Mouse (Mus musculus) lung, postnatal 0 days (tissue): ENCODE results near the gene Nrp2. TPM values are rescaled to one million over a fixed set of nuclear protein-coding genes. Genes with fewer than 3 reads are reported as not detected.
A peak's percentile ranks its signal among the peaks of the same experiment; 100 is the strongest.

Source experiments
- ATAC-seq: fragments of 200-750 bp; cut with Nextera tagmentation; 2 replicates; pipeline ENCODE4 v1.8.0; 2017; ENCODE audit warnings: moderate library complexity
- DNase-seq: peaks from one replicate; pipeline ENCODE4 v3.0.0-alpha.2; 2016; ENCODE audit warnings: low spot score
- H3K27ac ChIP-seq: fragments of 300-500 bp; sonication (generic); 2 replicates; pipeline ENCODE4 v1.5.1; 2014; ENCODE audit warnings: antibody characterized with exemption, mild to moderate bottlenecking, low read length, mixed read lengths
- H3K27me3 ChIP-seq: fragments of 300-500 bp; sonication (generic); replicated peaks from 2 replicates; pipeline ENCODE4 v1.6.1; 2014; ENCODE audit warnings: low read length, mixed read lengths; ENCODE audit not compliant: insufficient read depth
- H3K36me3 ChIP-seq: fragments of 300-500 bp; sonication (generic); 2 replicates; pipeline ENCODE4 v1.6.1; 2014; ENCODE audit warnings: low read length, mixed read lengths; ENCODE audit not compliant: insufficient read depth
- H3K4me1 ChIP-seq: fragments of 300-500 bp; sonication (generic); 2 replicates; pipeline ENCODE4 v1.6.1; 2014; ENCODE audit warnings: antibody characterized with exemption, low read depth, low read length, mixed read lengths; ENCODE audit not compliant: insufficient read depth
- H3K4me2 ChIP-seq: fragments of 300-500 bp; sonication (generic); replicated peaks from 2 replicates; pipeline ENCODE4 v1.6.1; 2014; ENCODE audit warnings: low read depth, mild to moderate bottlenecking, low read length, moderate library complexity, mixed read lengths
- H3K4me3 ChIP-seq: fragments of 300-500 bp; sonication (generic); 2 replicates; pipeline ENCODE4 v1.5.1; 2014; ENCODE audit warnings: low read depth, low read length
- H3K9ac ChIP-seq: fragments of 300-500 bp; sonication (generic); replicated peaks from 2 replicates; pipeline ENCODE4 v1.6.1; 2014; ENCODE audit warnings: low read depth, mild to moderate bottlenecking
- H3K9me3 ChIP-seq: fragments of 300-500 bp; sonication (generic); 2 replicates; pipeline ENCODE4 v1.6.1; 2016; ENCODE audit warnings: low read length, mixed read lengths
- CTCF ChIP-seq: IDR thresholded peaks from 2 replicates; pipeline ENCODE4 v1.5.1; 2016; ENCODE audit warnings: antibody characterized with exemption, mild to moderate bottlenecking
- EP300 ChIP-seq: IDR thresholded peaks from 2 replicates; pipeline ENCODE4 v1.6.1; 2016; ENCODE audit warnings: antibody characterized with exemption, mild to moderate bottlenecking, control low read depth
- WGBS: fragments of 180-500 bp; shearing (Covaris S2); extraction: QIAGEN DNeasy Blood & Tissue Kit; methylation state at CpG from one replicate; pipeline ENCODE4 v1.1.7; 2014; 5-methylcytosine and 5-hydroxymethylcytosine counted together
- polyA plus RNA-seq: library from polyadenylated mRNA; unstranded; fragments of >200 nt; fragmentation: Nextera tagmentation; extraction: Ambion mirVana; gene quantifications from 2 replicates; pipeline ENCODE4 v1.2.1, GENCODE M21; 2015

The Nrp2 gene
- polyA plus RNA-seq, 1 experiment from 2014 or later = 14.0 TPM

DNA sequence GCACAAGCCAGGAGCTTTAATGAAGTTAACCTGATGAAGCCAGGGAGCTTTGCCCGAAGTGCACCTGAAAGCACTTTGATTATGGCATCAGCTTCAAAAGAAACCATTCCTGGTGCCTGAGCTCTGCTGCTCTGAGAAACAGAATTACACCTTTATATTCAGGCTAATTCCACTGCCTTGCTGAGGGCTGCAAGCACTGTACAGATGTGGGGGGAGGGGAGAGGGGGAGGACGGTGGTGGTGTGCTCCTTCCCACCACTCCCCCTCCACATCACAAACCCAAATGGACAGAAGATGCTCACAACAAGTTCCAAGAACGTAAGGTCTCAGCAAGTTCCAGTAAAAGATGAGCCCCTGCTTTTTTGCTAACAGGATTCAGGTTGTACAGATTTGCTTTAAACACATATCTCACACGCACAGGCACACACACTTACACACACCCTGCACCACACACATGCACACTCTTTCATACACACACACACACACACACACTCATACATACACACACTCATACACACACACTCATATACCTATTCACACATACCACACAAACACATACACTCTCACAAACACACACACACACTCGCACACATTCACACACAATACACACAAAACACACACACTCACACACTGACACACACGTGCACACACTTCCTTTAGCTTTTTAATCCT, 6.6 kb upstream of the Nrp2 start:
- H3K27me3 ChIP-seq = no peaks in the 10 kb centered on the region
- no peak overlapping the region for H3K4me3 ChIP-seq
- ATAC-seq (peak; percentile 6; the same call in 1 of the 2 replicates), DNase-seq (no peak)
- no peak overlapping the region for H3K27ac ChIP-seq
- no peaks in the 10 kb centered on the region for H3K9me3 ChIP-seq
- WGBS = 47% methylated on average over 6 of the region's 6 CpGs
- H3K36me3 ChIP-seq = no peaks in the 10 kb centered on the region
- no peak overlapping the region for H3K4me2 ChIP-seq
- no peaks in the 10 kb centered on the region; the same call in 1 of the 2 replicates for H3K4me1 ChIP-seq
- TF ChIP-seq CTCF (no peak), EP300 (no peak)
- H3K9ac ChIP-seq = no peak overlapping the region

DNA sequence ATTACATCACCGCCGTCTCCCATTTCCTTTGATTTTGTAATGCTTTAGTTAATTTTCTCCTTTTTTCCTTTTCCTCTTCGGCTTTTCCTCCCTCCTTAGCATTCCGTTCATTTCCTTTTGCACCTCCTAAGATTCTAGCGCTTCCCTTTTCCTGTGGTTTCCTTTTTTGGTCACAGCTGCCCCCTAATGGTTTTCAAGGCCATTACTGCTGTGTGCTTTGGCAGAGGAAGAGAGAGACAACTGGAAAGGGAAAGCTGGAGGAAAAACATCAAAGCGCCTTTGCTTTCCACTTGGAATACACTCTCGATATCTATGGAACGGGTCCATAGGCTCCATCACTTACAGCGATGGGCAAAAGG, 6.1 kb upstream of the Nrp2 start:
- no peaks in the 10 kb centered on the region for H3K36me3 ChIP-seq
- no peak overlapping the region for H3K4me2 ChIP-seq
- H3K9me3 ChIP-seq = no peaks in the 10 kb centered on the region
- no peak overlapping the region for H3K4me3 ChIP-seq
- ATAC-seq (peak; percentile 49), DNase-seq (peak; percentile 90)
- no peaks in the 10 kb centered on the region; the same call in 1 of the 2 replicates for H3K4me1 ChIP-seq
- no peak overlapping the region for H3K27ac ChIP-seq
- no peak overlapping the region for H3K9ac ChIP-seq
- WGBS = 6% methylated on average over 9 of the region's 9 CpGs
- no peaks in the 10 kb centered on the region for H3K27me3 ChIP-seq
- peak; percentile 93 for TF ChIP-seq CTCF
- no peak for TF ChIP-seq EP300

DNA sequence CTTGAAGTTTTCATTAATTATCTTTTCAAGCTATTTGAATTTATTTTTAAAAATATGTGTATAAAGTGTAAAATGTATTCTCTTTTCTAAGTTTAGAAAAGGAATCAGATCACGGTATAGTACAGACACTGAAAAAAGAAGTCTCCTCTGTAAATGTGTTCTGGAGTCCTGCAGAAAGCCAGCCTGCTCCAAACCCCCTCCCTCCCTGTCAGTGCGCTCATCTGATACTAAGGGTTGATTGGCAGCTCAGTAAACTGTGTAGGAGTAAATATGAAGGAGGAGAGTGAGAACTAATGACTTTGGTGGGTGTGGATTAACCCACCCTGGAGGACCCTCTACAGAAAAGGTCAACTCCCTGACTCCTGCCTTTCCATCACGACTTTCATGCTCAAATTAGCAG, 5.7 kb upstream of the Nrp2 start:
- Histone ChIP-seq H3K4me2 (no peak overlapping the region), H3K9me3 (no peaks in the 10 kb centered on the region), H3K36me3 (no peaks in the 10 kb centered on the region), H3K27ac (no peak overlapping the region), H3K4me3 (no peak overlapping the region), H3K9ac (no peak overlapping the region), H3K4me1 (peaks cover 2% of the 10 kb centered on the region; the same call in 1 of the 2 replicates), H3K27me3 (no peaks in the 10 kb centered on the region)
- ATAC-seq = no peak
- WGBS = 36% methylated on average over 3 of the region's 3 CpGs
- no peak for DNase-seq
- TF ChIP-seq CTCF (no peak), EP300 (no peak)

DNA sequence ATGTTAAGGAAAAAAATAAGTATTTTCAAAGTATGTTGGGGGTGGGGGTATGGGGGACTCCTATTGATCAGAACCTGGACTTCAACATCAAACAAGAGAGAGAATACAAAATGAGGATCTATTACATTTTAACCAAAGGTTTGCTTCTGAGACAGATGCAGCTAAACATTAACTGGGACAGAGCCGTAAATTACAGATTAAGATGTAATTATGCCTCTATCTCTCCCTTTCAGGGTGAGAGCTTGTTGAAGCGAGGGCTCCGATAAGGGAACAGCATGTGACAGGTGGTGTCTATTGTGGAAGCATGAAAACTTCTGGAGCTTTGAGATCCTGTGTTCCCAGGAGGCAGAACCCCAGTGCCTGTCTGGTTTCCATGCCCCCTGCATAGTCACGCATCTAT, 3.3 kb upstream of the Nrp2 start:
- Histone ChIP-seq H3K9me3 (no peaks in the 10 kb centered on the region), H3K9ac (no peak overlapping the region), H3K27ac (no peak overlapping the region), H3K4me1 (peaks cover 5% of the 10 kb centered on the region; the same call in 1 of the 2 replicates), H3K27me3 (no peaks in the 10 kb centered on the region), H3K4me2 (no peak overlapping the region), H3K36me3 (no peaks in the 10 kb centered on the region), H3K4me3 (no peak overlapping the region)
- no peak for ATAC-seq
- TF ChIP-seq CTCF (no peak), EP300 (no peak)
- WGBS = 83% methylated on average over 4 of the region's 4 CpGs
- DNase-seq = no peak

DNA sequence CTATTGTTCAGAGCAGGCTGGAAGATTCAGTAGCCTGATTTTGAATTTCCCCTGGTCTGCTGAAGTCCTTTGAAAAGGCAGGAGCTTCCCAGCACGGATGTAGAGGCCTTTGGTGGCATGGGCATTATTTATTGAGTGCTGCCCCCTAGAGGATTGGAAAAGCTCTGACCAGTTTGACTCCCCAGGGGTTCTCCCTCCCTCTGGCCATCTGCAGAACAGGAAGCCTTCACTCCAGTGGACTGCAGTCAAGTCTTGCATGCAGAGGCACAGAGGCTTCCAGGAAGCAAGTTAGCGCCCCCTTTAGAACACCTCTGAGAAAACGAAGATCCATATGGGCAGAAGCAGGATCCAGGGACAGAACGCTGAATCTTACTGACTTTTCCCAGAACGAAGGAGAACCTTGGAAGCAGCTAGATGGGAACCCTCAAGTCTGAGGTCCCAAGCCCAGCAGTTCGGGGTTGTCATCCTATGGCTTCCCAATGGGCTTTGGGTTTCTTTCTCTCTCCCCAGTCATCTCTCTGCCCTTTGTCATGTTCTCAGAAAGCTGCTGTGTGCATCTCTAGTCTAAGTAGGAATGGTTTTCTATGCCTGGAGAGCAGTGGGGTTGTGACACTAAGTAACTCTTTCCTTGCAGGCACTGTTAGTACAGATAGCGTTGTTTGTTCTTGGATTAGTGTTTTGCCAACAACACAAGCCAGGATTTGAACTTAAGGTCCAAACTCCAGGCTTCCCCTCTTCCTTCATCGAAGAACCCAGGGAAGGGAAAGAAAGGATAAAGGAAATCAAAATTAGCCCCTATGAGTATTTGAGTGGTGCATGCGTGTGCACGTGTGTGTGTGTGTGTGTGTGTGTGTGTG, 1.8 kb upstream of the Nrp2 start:
- peak; percentile 98 for DNase-seq
- peak; percentile 57 for ATAC-seq
- Histone ChIP-seq H3K4me3 (no peak overlapping the region), H3K27ac (no peak overlapping the region), H3K9me3 (no peaks in the 10 kb centered on the region), H3K4me1 (peaks cover 5% of the 10 kb centered on the region; the same call in 1 of the 2 replicates), H3K27me3 (no peaks in the 10 kb centered on the region), H3K36me3 (no peaks in the 10 kb centered on the region), H3K4me2 (no peak overlapping the region), H3K9ac (no peak overlapping the region)
- WGBS = 24% methylated on average over 10 of the region's 10 CpGs
- TF ChIP-seq CTCF (peak; percentile 81), EP300 (0 out of 2 replicates have a peak, but pooled peaks have one; percentile 26)

DNA sequence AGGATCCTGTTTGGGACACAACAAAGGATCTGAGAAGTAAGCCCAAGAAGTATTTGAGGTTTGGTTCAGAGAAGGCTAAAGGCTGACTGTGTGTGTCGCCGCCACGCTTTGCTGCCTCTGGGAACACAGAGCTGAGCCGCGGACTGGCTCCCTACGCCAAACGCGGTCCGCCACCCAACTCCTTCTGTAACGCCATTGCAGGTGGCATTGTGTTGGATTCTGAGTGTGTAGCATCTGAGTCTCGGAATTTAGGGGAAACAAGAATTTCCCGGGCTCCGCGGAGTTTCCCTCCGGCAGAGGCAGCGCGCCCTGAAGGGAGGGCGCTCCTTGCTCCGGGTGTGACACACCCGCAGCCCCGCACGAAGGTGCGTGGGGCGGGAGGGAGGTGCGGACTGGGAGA, 342 bp upstream of the Nrp2 start:
- Histone ChIP-seq H3K27me3 (no peaks in the 10 kb centered on the region), H3K9ac (peak overlapping the region; percentile 66), H3K27ac (peak overlapping the region; percentile 84), H3K36me3 (no peaks in the 10 kb centered on the region), H3K4me2 (peak overlapping the region; percentile 98), H3K9me3 (no peaks in the 10 kb centered on the region), H3K4me3 (peak overlapping the region; percentile 76), H3K4me1 (peaks cover 5% of the 10 kb centered on the region; the same call in 1 of the 2 replicates)
- TF ChIP-seq EP300 (no peak), CTCF (no peak)
- DNase-seq (peak; percentile 26), ATAC-seq (no peak)
- 0% methylated on average over 20 of the region's 25 CpGs for WGBS
